Mouse (Mus musculus) hindbrain, embryonic 10.5 days (tissue): ENCODE data around the gene Ezr. TPM values are rescaled to one million over a fixed set of nuclear protein-coding genes. Genes with fewer than 3 reads are reported as not detected.

ENCODE experiments used
- DNase-seq: peaks from one replicate; pipeline ENCODE4 v3.0.0-alpha.2; 2017; ENCODE audit warnings: low spot score
- H3K27ac ChIP-seq: fragments of 300-500 bp; sonication (generic); 2 replicates; pipeline ENCODE4 v1.5.1; 2016; ENCODE audit warnings: mild to moderate bottlenecking, moderate library complexity
- H3K27me3 ChIP-seq: fragments of 300-500 bp; sonication (generic); 2 replicates; pipeline ENCODE4 v1.6.1; 2016; ENCODE audit warnings: mild to moderate bottlenecking; ENCODE audit not compliant: poor library complexity, insufficient read depth, severe bottlenecking
- H3K36me3 ChIP-seq: fragments of 300-500 bp; sonication (generic); 2 replicates; pipeline ENCODE4 v1.6.1; 2016; ENCODE audit warnings: mild to moderate bottlenecking, moderate library complexity
- H3K4me1 ChIP-seq: fragments of 300-500 bp; sonication (generic); replicated peaks from 2 replicates; pipeline ENCODE4 v1.6.1; 2016; ENCODE audit warnings: mild to moderate bottlenecking
- H3K4me3 ChIP-seq: fragments of 300-500 bp; sonication (generic); 2 replicates; pipeline ENCODE4 v1.5.1; 2016; ENCODE audit warnings: mild to moderate bottlenecking, moderate library complexity
- H3K9me3 ChIP-seq: fragments of 300-500 bp; sonication (generic); 2 replicates; pipeline ENCODE4 v1.6.1; 2016; ENCODE audit warnings: mild to moderate bottlenecking, moderate library complexity
- WGBS: fragments of 180-500 bp; shearing (Covaris S2); methylation state at CpG from one replicate; pipeline ENCODE4 v1.1.7; 2016; 5-methylcytosine and 5-hydroxymethylcytosine counted together
- polyA plus RNA-seq: library from polyadenylated mRNA; unstranded; fragments of >200 nt; fragmentation: Nextera tagmentation; extraction: Ambion mirVana; gene quantifications from 2 replicates; pipeline ENCODE4 v1.2.1, GENCODE M21; 2016

Ezr gene
- polyA plus RNA-seq, 1 experiment from 2014 or later = 99.4 TPM

DNA sequence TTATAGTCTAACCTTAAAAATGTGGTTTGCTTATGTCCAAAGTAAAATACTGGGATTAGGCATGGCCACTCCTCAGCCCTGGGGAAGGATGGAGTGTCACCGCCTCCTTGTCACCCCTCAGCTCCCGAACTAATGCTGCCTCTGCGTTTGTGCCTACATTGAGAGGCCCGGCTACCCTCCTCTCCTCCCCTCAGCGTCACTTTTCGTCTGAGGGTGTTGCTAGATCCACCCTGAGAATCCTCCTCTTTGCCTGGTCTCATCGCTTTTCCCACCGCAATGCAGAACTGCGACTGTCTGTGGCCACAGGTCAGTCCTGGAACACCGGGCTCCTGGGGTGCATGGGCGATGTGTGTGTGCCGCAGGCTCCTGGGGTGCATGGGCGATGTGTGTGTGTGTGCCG, 37.7 kb downstream of the Ezr start:
- Histone ChIP-seq H3K27ac (peak overlapping the region; percentile 81), H3K27me3 (no peaks in the 10 kb centered on the region), H3K36me3 (peaks cover 55% of the 10 kb centered on the region), H3K4me1 (peaks cover 92% of the 10 kb centered on the region), H3K4me3 (no peak overlapping the region), H3K9me3 (no peaks in the 10 kb centered on the region)
- 84% methylated on average over 14 of the region's 14 CpGs for WGBS
- DNase-seq = no peak

DNA sequence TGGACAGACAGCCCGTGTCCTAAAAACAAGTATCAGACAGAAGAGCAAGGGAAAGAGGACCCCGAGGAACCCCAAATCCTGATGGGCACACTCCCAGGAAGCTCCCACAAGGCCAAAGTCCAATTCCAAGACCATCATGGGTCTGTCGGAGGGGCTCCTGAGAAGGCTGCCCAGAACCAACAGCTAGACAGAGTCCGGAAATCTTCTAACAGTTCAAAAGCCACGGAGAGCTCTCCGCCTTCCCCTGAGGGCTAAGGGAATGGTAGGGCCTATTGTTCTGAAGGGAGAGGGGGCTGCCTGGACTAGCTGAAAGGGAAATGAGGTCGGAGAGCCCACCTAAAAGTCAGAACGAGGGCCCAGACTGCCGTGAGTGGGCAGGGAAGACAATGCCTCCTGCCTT, 38.2 kb downstream of the Ezr start:
- no peak overlapping the region for H3K4me3 ChIP-seq
- H3K4me1 ChIP-seq = peaks cover 96% of the 10 kb centered on the region
- 44% methylated on average over 9 of the region's 9 CpGs for WGBS
- peaks cover 56% of the 10 kb centered on the region for H3K36me3 ChIP-seq
- H3K27me3 ChIP-seq = no peaks in the 10 kb centered on the region
- H3K9me3 ChIP-seq = no peaks in the 10 kb centered on the region
- no peak for DNase-seq
- H3K27ac ChIP-seq = peak overlapping the region; percentile 81

GRCm38 (mm10) chr17:6743787-6744239, 38.8 kb downstream of the Ezr start:
- no peak for DNase-seq
- peaks cover 98% of the 10 kb centered on the region for H3K4me1 ChIP-seq
- no peak overlapping the region for H3K4me3 ChIP-seq
- H3K27me3 ChIP-seq = no peaks in the 10 kb centered on the region
- no peaks in the 10 kb centered on the region for H3K9me3 ChIP-seq
- H3K27ac ChIP-seq = peak overlapping the region; percentile 81; the same call in 1 of the 2 replicates
- H3K36me3 ChIP-seq = peaks cover 56% of the 10 kb centered on the region
- 85% methylated on average over 11 of the region's 11 CpGs for WGBS

DNA sequence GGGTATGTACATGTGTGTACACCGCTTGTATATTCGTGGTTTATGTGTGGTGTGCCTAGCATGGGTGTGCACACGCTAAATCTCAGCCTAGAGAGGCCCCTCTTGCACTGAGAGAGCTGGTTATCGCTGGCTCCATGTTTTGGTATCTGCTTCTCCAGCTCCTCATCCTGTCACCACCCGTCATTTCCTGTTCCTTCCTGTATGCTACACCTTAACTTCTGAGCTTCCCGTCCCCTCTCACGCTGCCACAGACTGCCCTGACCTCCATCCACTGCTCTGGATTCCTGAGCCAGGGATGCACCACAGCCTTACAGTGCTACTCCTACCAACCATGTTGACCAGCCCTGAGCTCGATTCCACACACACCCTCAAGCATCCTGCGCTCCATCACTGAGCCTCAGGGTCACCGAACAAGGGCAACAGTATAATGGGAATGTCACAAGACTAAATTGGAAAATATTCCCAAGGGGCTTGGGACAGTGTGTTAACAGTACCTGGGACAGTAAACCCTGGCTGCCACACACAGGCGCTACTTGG, 39.5 kb downstream of the Ezr start:
- H3K9me3 ChIP-seq = no peaks in the 10 kb centered on the region
- WGBS = 90% methylated on average over 11 of the region's 11 CpGs
- no peaks in the 10 kb centered on the region for H3K27me3 ChIP-seq
- H3K4me3 ChIP-seq = no peak overlapping the region
- peaks cover 94% of the 10 kb centered on the region for H3K4me1 ChIP-seq
- H3K27ac ChIP-seq = peak overlapping the region; percentile 70
- peaks cover 54% of the 10 kb centered on the region for H3K36me3 ChIP-seq
- no peak for DNase-seq

GRCm38 (mm10) chr17:6742083-6743038, 40.2 kb downstream of the Ezr start:
- no peak overlapping the region for H3K4me3 ChIP-seq
- H3K36me3 ChIP-seq = peaks cover 59% of the 10 kb centered on the region
- no peaks in the 10 kb centered on the region for H3K9me3 ChIP-seq
- no peaks in the 10 kb centered on the region for H3K27me3 ChIP-seq
- peaks cover 94% of the 10 kb centered on the region for H3K4me1 ChIP-seq
- peak overlapping the region; percentile 70 for H3K27ac ChIP-seq
- DNase-seq = peak; percentile 26
- 68% methylated on average over 33 of the region's 33 CpGs for WGBS

GRCm38 (mm10) chr17:6741271-6741670, 41.3 kb downstream of the Ezr start:
- Histone ChIP-seq H3K27ac (peak overlapping the region; percentile 70), H3K27me3 (no peaks in the 10 kb centered on the region), H3K36me3 (peaks cover 59% of the 10 kb centered on the region), H3K4me1 (peaks cover 94% of the 10 kb centered on the region), H3K9me3 (no peaks in the 10 kb centered on the region), H3K4me3 (no peak overlapping the region)
- peak; percentile 2 for DNase-seq
- WGBS = 84% methylated on average over 12 of the region's 12 CpGs

- peaks cover 92% of the 10 kb centered on the region for H3K4me1 ChIP-seq
- peak overlapping the region; percentile 70 for H3K27ac ChIP-seq
- H3K4me3 ChIP-seq = no peak overlapping the region
- H3K27me3 ChIP-seq = no peaks in the 10 kb centered on the region
- 79% methylated on average over 19 of the region's 19 CpGs for WGBS
- peak; percentile 11 for DNase-seq
- H3K36me3 ChIP-seq = peaks cover 59% of the 10 kb centered on the region
- no peaks in the 10 kb centered on the region for H3K9me3 ChIP-seq
Measured at GRCm38 (mm10) chr17:6740331-6741170, 42.0 kb downstream of the Ezr start.

DNA sequence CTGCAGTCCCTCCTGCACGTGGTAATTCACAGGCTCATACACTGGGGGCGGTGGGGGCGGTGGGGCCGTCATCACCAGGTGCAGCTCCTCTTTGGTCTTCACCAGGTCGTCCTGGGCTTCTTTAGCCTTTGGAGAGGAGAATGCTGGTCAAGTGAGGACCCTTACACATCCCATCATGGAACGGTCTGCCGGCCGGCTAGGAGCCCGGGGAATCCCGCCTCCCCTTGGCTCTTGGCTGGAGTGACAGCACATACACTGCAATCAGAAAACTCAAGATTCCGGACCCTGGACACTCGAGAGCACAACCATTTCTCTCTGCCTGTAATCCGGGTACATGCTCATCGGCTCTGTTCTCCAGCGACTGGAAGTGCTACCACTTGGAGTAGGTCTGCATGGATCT, 42.8 kb downstream of the Ezr start:
- DNase-seq = peak; percentile 2
- Histone ChIP-seq H3K27me3 (no peaks in the 10 kb centered on the region), H3K4me1 (peaks cover 87% of the 10 kb centered on the region), H3K36me3 (peaks cover 54% of the 10 kb centered on the region), H3K27ac (peak overlapping the region; percentile 70), H3K9me3 (no peaks in the 10 kb centered on the region), H3K4me3 (no peak overlapping the region)
- 92% methylated on average over 15 of the region's 15 CpGs for WGBS

- DNase-seq = peak; percentile 2
- H3K9me3 ChIP-seq = no peaks in the 10 kb centered on the region
- no peak overlapping the region for H3K4me3 ChIP-seq
- no peaks in the 10 kb centered on the region for H3K27me3 ChIP-seq
- peak overlapping the region; percentile 70 for H3K27ac ChIP-seq
- WGBS = 92% methylated on average over 13 of the region's 13 CpGs
- peaks cover 50% of the 10 kb centered on the region for H3K36me3 ChIP-seq
- H3K4me1 ChIP-seq = peaks cover 82% of the 10 kb centered on the region
Measured at GRCm38 (mm10) chr17:6739266-6739665, 43.3 kb downstream of the Ezr start.

DNA sequence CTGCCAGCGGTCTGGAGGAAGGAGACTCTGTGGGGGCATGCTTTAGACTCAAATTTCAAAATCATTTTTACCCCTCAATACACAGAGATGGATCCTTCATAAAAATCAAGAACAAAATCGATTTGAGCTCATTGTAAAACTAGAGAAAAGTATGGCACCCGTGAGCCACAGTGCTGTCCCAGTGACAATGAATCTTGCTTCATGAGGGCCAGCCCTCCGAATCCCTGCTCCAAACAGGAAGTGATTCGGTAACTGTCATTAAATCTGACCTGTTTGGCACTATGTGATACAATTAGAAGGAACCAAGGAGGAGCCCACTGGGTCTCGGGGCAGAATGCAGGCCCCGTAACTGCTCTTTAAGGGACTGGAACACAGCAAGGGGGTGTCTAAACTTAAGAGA, 43.7 kb downstream of the Ezr start:
- Histone ChIP-seq H3K27me3 (no peaks in the 10 kb centered on the region), H3K27ac (peak overlapping the region; percentile 70; the same call in 1 of the 2 replicates), H3K4me1 (peaks cover 77% of the 10 kb centered on the region), H3K4me3 (no peak overlapping the region), H3K36me3 (peaks cover 50% of the 10 kb centered on the region), H3K9me3 (no peaks in the 10 kb centered on the region)
- WGBS = 87% methylated on average over 7 of the region's 7 CpGs
- DNase-seq = no peak

GRCm38 (mm10) chr17:6737273-6737997, 45.1 kb downstream of the Ezr start:
- Histone ChIP-seq H3K27me3 (no peaks in the 10 kb centered on the region), H3K36me3 (peaks cover 43% of the 10 kb centered on the region), H3K4me1 (peaks cover 63% of the 10 kb centered on the region), H3K4me3 (no peak overlapping the region), H3K27ac (peak overlapping the region; percentile 69), H3K9me3 (no peaks in the 10 kb centered on the region)
- WGBS = 71% methylated on average over 12 of the region's 12 CpGs
- no peak for DNase-seq
